Mouse (Mus musculus): ENCODE data around the gene Fbxo7.

Gene Fbxo7

GRCm38 (mm10) chr10:86043651-86044050, 21.9 kb downstream of the Fbxo7 start:
- no peak for DNase-seq (ENCODE audit: low spot score)

DNA sequence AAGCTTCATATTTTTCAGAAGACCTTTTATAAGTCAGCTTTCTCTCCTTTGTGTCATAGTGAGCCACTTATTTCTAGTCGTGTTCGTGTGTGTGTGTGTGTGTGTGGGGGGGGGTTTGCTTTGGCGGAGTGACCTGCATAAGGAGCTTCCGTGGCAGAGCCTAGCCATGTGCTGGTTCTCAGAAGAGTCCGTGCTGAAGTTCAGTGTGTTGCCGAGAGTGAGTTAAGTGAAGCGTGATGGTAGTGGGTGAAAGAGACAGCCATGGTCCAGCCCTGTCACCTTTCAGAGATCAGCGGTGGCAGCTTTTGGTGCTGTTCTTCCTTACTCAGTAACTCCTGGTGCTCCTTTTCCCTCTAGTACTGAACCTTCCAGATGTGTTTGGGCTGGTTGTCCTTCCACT, 22.3 kb downstream of the Fbxo7 start:
- DNase-seq (ENCODE audit: low spot score): no peak

DNA sequence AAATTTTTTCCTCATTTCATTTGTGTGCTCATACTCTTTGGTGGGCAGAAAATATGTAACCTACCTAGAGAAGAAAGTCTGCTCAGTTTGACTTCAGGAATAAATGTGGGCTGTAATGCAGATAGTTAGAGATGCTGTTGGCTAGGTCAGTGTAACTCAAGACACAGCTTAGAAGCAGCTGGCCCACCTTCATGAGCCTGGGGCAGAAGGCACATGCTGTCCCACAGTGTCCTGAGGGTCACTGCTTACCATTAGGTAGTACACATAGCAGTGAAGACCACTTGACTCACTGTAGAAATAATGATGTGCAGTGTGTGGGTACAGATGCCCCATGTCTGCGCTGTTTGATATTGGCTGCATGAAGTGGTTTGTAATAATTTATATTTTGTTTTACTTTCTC, 24.6 kb downstream of the Fbxo7 start:
- DNase-seq (ENCODE audit: low spot score): no peak

DNA sequence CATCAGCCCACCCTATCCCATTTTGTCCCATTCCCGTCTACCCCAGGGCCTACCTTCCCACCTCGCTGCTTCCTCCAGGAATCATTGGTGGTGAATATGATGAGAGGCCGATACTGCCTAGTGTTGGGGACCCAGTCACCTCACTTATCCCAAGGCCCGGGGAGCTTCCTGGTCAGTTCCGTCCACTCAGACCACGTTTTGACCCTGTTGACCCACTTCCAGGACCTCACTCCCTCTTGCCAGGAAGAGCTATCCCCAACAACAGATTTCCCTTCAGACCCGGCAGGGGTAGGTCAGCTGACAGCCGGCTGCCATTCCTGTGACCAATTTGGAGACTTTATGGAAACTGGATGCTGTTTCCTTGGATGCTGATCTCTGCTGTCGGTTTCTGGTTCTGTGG, 26.0 kb downstream of the Fbxo7 start:
- DNase-seq (ENCODE audit: low spot score): no peak

DNA sequence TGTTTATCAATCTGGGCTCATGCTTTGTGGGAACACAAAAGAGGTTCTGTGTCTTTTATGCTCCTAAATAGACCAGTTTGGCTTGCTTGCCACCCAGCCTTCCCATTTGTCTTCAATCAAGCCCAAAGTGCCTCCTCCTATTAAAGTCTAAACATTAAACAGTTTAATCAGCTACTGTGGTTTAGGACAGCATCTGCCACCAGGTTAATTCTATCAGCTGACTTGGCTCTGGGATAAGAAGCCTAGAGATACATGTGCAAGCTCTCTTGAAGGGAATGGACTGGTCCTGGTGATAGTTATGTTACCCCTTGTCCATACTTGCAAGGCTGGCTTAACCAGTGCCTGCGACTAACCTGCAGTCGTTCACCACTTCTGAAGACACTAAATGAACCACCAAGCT, 28.8 kb downstream of the Fbxo7 start:
- no peak for DNase-seq (ENCODE audit: low spot score)

GRCm38 (mm10) chr10:86052818-86053522, 31.2 kb downstream of the Fbxo7 start:
- DNase-seq (ENCODE audit: low spot score): no peak

GRCm38 (mm10) chr10:86056297-86056903, 34.6 kb downstream of the Fbxo7 start:
- no peak for DNase-seq (ENCODE audit: low spot score)

DNA sequence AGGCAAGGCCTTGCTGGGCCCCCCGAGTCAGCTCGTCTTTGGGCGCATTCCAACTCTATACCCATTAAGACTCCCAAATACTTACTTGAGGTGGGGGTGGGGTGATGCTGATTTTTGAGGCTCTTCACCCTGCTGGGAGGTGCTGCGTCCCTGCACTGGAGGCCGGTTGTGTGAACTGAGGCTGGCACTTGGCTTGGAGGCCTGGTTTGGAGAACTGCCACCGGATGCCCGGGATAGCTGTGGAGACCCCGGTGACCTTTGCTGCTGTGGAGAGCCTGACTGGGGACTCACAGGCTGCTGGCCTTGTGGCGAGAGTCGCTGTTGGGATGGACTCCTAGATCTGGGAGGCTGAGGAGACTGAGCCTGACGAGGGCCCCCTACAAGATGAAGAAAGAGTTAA, 35.5 kb downstream of the Fbxo7 start:
- no peak for DNase-seq (ENCODE audit: low spot score)

DNA sequence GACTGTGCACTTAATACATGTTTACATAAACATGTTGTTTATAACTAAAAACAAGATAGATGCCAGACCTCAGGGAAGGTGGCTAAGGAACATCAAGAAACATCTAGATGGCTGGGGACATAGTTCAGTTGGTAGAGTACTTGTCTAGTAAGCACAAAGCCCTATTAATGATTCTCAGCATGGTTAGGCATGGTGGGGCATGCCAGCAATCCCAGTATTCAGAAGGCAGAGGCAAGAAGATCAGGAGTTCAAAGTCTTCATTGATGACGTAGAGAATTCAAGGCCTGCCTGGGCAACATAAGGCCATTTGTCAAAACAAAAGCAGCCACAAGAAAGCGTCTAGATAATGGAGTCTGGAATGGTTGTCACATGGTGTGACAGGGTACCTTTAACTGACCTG, 35.9 kb downstream of the Fbxo7 start:
- no peak for DNase-seq (ENCODE audit: low spot score)

DNA sequence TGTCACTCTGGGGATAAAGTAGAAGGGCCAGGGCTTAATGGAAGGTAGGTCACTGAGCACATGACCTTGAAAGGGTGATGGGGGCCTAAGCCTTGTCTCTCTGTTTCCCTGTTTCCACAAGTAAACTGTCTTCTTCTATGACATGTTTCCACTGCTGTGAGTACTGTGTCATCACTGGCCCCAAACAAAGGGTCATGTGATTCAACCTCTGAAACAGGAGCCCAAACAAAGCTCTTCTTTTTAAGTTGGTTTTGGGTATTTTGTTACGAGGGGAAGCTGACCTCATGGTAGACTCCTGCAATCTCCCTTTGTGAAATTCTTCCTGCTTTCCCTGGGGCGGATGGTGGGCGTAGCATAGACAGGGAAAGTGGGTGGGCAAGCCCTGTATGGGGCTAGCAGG, 38.5 kb downstream of the Fbxo7 start:
- DNase-seq (ENCODE audit: low spot score): no peak

- DNase-seq (ENCODE audit: low spot score): no peak
Observed at GRCm38 (mm10) chr10:86062261-86063017, 40.7 kb downstream of the Fbxo7 start.

GRCm38 (mm10) chr10:86063018-86063384, 41.2 kb downstream of the Fbxo7 start:
- DNase-seq (ENCODE audit: low spot score): no peak

- peak; percentile 88 for DNase-seq (ENCODE audit: low spot score)
Observed at GRCm38 (mm10) chr10:86064937-86065336, 43.2 kb downstream of the Fbxo7 start.

DNA sequence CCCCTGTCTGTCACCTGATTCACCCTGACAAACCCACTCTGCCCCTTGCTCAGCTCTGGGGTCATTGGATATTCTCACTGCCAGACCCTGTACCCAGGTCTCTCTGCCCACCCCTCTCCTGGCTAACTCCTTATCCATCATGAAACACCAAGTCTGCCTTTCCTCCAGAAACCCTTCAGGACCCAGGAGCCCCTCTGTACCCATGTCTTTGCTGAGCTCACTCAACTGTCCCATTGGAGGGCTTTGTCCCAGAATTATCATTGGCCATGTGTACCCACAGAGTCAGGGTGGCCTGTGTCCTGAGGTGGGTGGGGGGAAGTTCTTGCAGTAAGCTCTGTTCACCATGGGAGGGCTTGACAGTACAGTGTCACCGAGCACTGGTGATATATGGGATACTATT, 43.9 kb downstream of the Fbxo7 start:
- no peak for DNase-seq (ENCODE audit: low spot score)

- no peak for DNase-seq (ENCODE audit: low spot score)
Observed at GRCm38 (mm10) chr10:86066651-86067050, 44.9 kb downstream of the Fbxo7 start.

DNA sequence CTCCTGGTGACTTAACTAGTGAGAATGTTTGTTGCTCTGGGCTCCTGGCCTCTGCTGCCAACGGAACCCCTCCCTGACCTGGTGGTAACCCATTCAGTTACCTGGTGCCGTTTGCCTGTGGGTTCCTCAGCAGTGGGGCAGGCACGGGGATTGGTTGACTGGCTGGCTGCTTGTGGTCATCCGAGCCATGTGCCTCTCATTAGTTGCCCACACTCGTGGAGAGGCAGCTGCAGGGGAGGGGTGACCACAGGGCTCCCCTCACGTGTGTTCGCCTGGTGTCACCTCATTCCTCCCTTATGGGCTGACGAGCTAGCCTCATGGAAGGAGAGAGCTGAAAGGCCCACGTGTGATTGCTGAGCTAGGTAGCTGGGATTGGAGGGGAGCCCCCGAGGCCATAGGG, 46.1 kb downstream of the Fbxo7 start:
- no peak for DNase-seq (ENCODE audit: low spot score)

DNA sequence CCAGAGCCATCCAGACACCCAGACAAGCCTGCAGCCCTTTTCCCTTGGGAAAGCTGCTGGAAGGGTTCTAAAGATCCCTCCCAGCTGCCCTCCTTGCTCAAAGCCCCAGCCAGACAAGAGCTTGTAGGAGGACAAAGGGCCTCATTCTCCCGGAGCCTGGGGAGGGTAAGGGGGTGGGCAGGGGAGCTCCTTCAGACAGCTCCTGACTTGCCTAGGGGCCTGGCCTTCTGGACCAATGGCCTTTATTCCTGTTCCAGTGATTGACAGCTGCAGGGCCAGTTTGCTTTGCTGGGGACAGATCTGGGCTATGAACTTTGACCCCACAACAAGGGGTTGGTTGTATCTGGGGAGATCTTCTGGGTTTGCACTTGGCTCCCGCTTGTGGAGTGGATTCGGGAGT, 47.6 kb downstream of the Fbxo7 start:
- peak; percentile 10 for DNase-seq (ENCODE audit: low spot score)

GRCm38 (mm10) chr10:86070751-86071150, 49.0 kb downstream of the Fbxo7 start:
- no peak for DNase-seq (ENCODE audit: low spot score)

- no peak for DNase-seq (ENCODE audit: low spot score)
Observed at GRCm38 (mm10) chr10:86074134-86074533, 52.4 kb downstream of the Fbxo7 start.

- DNase-seq (ENCODE audit: low spot score): no peak
Observed at GRCm38 (mm10) chr10:86074971-86075711, 53.4 kb downstream of the Fbxo7 start.

GRCm38 (mm10) chr10:86077272-86077671, 55.5 kb downstream of the Fbxo7 start:
- DNase-seq (ENCODE audit: low spot score): no peak

- peak; percentile 17 for DNase-seq (ENCODE audit: low spot score)
Observed at GRCm38 (mm10) chr10:86078761-86079160, 57.0 kb downstream of the Fbxo7 start.

GRCm38 (mm10) chr10:86079921-86080320, 58.1 kb downstream of the Fbxo7 start:
- DNase-seq (ENCODE audit: low spot score): no peak

All from adipocyte (in vitro differentiated cells).